Mouse (Mus musculus): ENCODE data around the gene Zfp692. TPM values are rescaled to one million over a fixed set of nuclear protein-coding genes. Genes with fewer than 3 reads are reported as not detected.
"Not testable (repeated sequence)": the region's sequence is repeated elsewhere in the genome, so short reads cannot be mapped to it uniquely, and the experiment has no call there.

The Zfp692 gene
- polyA plus RNA-seq, 1 experiment = not detected

GRCm38 (mm10) chr11:58357844-58358534 lies 51.1 kb downstream of the Zfp692 start:
- Histone ChIP-seq H3K27ac (ENCODE audit: insufficient read depth, low read depth, low read length) (no peak overlapping the region), H3K4me1 (ENCODE audit: control insufficient read depth, insufficient read depth, low read length) (peaks cover 3% of the 10 kb centered on the region; the same call in 1 of the 2 replicates), H3K4me3 (ENCODE audit: insufficient read depth, low read depth, low read length) (no peak overlapping the region)
- no peak for TF ChIP-seq POLR2A (IDR thresholded peaks at IDR 0.05; ENCODE audit: insufficient read depth, low read depth, low read length)
- TF ChIP-seq CTCF (IDR thresholded peaks at IDR 0.05; ENCODE audit: insufficient read depth, low read depth, low read length) = no peak
- WGBS = 82% methylated on average over 6 of the region's 6 CpGs

GRCm38 (mm10) chr11:58362562-58362961 lies 55.7 kb downstream of the Zfp692 start:
- no CpG with 5 or more reads among the region's 6 CpGs for WGBS
- H3K27ac ChIP-seq (ENCODE audit: insufficient read depth, low read depth, low read length); H3K4me1 ChIP-seq (ENCODE audit: control insufficient read depth, insufficient read depth, low read length); H3K4me3 ChIP-seq (ENCODE audit: insufficient read depth, low read depth, low read length): not testable (repeated sequence)

Other genes with a start within 250 kb of the Zfp692 start
- gene Gm12248, start 213.9 kb upstream of the Zfp692 start, polyA plus RNA-seq (2012; ENCODE audit: insufficient read depth, insufficient read length, low replicate concordance, missing spikeins) = not detected in 2 replicates
- not detected in 2 replicates for gene Cnot8, start 202.9 kb upstream of the Zfp692 start, polyA plus RNA-seq (2012; ENCODE audit: insufficient read depth, insufficient read length, low replicate concordance, missing spikeins)
- gene Gemin5, start 138.5 kb upstream of the Zfp692 start, polyA plus RNA-seq (2012; ENCODE audit: insufficient read depth, insufficient read length, low replicate concordance, missing spikeins) = not detected in 2 replicates
- gene Mrpl22, start 135.4 kb upstream of the Zfp692 start, polyA plus RNA-seq (2012; ENCODE audit: insufficient read depth, insufficient read length, low replicate concordance, missing spikeins) = not detected in 2 replicates
- gene Igtp, start 107.5 kb upstream of the Zfp692 start, polyA plus RNA-seq (2012; ENCODE audit: insufficient read depth, insufficient read length, low replicate concordance, missing spikeins) = not detected in 2 replicates
- gene Irgm2, start 107.5 kb upstream of the Zfp692 start, polyA plus RNA-seq (2012; ENCODE audit: insufficient read depth, insufficient read length, low replicate concordance, missing spikeins) = not detected in 2 replicates
- not detected in 2 replicates for gene 4930438A08Rik, start 32.3 kb upstream of the Zfp692 start, polyA plus RNA-seq (2012; ENCODE audit: insufficient read depth, insufficient read length, low replicate concordance, missing spikeins)
- gene Zfp672, start 23.3 kb downstream of the Zfp692 start, polyA plus RNA-seq (2012; ENCODE audit: insufficient read depth, insufficient read length, low replicate concordance, missing spikeins) = not detected in 2 replicates
- gene Sh3bp5l, start 23.7 kb downstream of the Zfp692 start, polyA plus RNA-seq (2012; ENCODE audit: insufficient read depth, insufficient read length, low replicate concordance, missing spikeins) = not detected in 2 replicates
- not detected in 2 replicates for gene Lypd8, start 72.0 kb downstream of the Zfp692 start, polyA plus RNA-seq (2012; ENCODE audit: insufficient read depth, insufficient read length, low replicate concordance, missing spikeins)
- not detected in 2 replicates for gene 1810065E05Rik, start 114.0 kb downstream of the Zfp692 start, polyA plus RNA-seq (2012; ENCODE audit: insufficient read depth, insufficient read length, low replicate concordance, missing spikeins)
- gene Gm12253, start 125.5 kb downstream of the Zfp692 start, polyA plus RNA-seq (2012; ENCODE audit: insufficient read depth, insufficient read length, low replicate concordance, missing spikeins) = not detected in 2 replicates
- not detected in 2 replicates for gene Lypd9, start 145.9 kb downstream of the Zfp692 start, polyA plus RNA-seq (2012; ENCODE audit: insufficient read depth, insufficient read length, low replicate concordance, missing spikeins)
- not detected in 2 replicates for gene Olfr30, start 155.2 kb downstream of the Zfp692 start, polyA plus RNA-seq (2012; ENCODE audit: insufficient read depth, insufficient read length, low replicate concordance, missing spikeins)
- gene Olfr332, start 185.5 kb downstream of the Zfp692 start, polyA plus RNA-seq (2012; ENCODE audit: insufficient read depth, insufficient read length, low replicate concordance, missing spikeins) = not detected in 2 replicates
- gene Olfr331, start 195.5 kb downstream of the Zfp692 start, polyA plus RNA-seq (2012; ENCODE audit: insufficient read depth, insufficient read length, low replicate concordance, missing spikeins) = not detected in 2 replicates
- not detected in 2 replicates for gene Olfr330, start 227.8 kb downstream of the Zfp692 start, polyA plus RNA-seq (2012; ENCODE audit: insufficient read depth, insufficient read length, low replicate concordance, missing spikeins)
- gene Olfr329-ps, start 239.4 kb downstream of the Zfp692 start, polyA plus RNA-seq (2012; ENCODE audit: insufficient read depth, insufficient read length, low replicate concordance, missing spikeins) = not detected in 2 replicates
- not detected in 2 replicates for gene Olfr328, start 248.6 kb downstream of the Zfp692 start, polyA plus RNA-seq (2012; ENCODE audit: insufficient read depth, insufficient read length, low replicate concordance, missing spikeins)

Data from olfactory bulb, adult 2 months (tissue).